Mouse (Mus musculus): ENCODE results near the gene Ptk6. TPM values are rescaled to one million over a fixed set of nuclear protein-coding genes. Genes with fewer than 3 reads are reported as not detected.

Gene Ptk6
- 0.14 and 0.21 TPM in 2 replicates for polyA plus RNA-seq (2015; fragmentation: Nextera tagmentation; extraction: Ambion mirVana)

DNA sequence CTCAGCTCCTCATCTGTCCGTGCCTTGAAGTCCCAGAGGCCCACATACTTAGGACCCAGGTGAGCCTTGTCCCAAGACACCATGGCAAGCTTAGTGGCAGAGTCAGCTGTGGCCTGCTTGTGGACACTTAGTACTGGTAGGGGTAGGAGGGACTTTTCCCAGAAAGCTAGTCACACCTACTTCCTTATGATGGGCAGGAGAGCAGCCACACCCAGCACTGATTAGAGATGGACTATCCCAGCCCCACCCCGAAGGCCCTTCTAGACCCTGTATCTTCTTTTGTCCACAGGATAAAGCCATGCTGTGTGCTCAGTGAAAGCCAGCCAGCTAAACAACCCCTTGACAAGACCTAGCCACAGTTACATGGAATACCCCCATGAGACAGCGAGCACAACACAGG is at the start of gene Ptk6:
Gene Ptk6, minus strand, starts transcription at position 368 of the 400 bp plus-strand sequence.
- ATAC-seq (ENCODE audit: insufficient read depth), result no peak
- Histone ChIP-seq H3K27ac (replicated peaks) (no peak within 1 kb of the TSS), H3K4me3 (replicated peaks) (no peak within 1 kb of the TSS), H3K9me3 (replicated peaks) (no peaks in the 10 kb centered on the region), H3K4me1 (replicated peaks) (peaks cover 65% of the 10 kb centered on the region), H3K4me2 (no peak within 1 kb of the TSS), H3K36me3 (replicated peaks) (no peaks in the 10 kb centered on the region), H3K27me3 (peaks cover 20% of the 10 kb centered on the region), H3K9ac (no peak within 1 kb of the TSS)
- 73% methylated on average over 3 of the region's 3 CpGs for WGBS (ENCODE audit: insufficient replicate concordance)

DNA sequence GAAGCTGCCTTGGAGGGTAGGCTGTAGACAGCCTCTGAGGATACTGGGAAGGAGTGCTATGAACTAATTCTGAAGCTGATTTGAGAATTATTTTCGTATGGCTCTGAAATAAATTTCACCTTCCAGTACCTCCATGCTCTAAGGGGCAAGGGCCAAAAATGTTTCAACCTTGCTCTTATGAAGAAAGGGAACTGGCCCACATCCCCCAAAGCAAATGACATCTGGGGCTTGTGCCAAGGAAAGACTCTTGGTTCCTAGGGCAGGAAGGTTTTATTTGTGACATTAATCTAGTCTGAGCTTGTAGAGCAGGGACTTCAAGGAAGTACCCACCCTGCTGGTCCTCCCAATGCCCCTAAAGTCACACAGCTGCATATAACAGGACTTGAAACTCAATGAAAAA is 49.3 kb upstream of the Ptk6 start:
- no peaks in the 10 kb centered on the region for H3K27me3 ChIP-seq
- WGBS (ENCODE audit: insufficient replicate concordance), result 71% methylated on average over 1 of the region's 1 CpGs
- H3K4me1 ChIP-seq (replicated peaks), result peaks cover 18% of the 10 kb centered on the region; the same call in 1 of the 2 replicates
- H3K36me3 ChIP-seq (replicated peaks), result peaks cover 51% of the 10 kb centered on the region
- ATAC-seq (ENCODE audit: insufficient read depth), result no peak
- no peak overlapping the region for H3K27ac ChIP-seq (replicated peaks)
- H3K4me2 ChIP-seq, result no peak overlapping the region
- H3K9ac ChIP-seq, result no peak overlapping the region
- H3K4me3 ChIP-seq (replicated peaks), result no peak overlapping the region
- H3K9me3 ChIP-seq (replicated peaks), result no peaks in the 10 kb centered on the region

DNA sequence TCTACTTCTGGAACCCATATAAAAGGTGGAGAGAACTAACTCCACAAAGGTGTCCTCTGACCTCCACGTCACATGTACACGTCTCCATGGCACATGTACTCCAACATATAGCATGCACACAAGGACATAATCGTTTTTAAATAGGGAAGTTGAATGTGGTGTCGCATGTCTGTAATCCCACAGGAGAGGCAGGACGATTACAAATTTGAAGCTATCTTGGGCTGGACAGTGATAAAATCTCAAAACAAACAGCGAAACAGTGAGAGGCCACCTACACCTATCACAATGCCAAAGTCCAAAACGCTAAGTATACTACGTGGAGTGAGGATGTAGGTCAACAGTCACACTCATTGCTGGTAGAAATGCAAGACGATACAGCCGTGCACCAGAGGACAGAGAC is 46.6 kb upstream of the Ptk6 start:
- H3K4me1 ChIP-seq (replicated peaks), result peaks cover 24% of the 10 kb centered on the region
- peaks cover 26% of the 10 kb centered on the region for H3K36me3 ChIP-seq (replicated peaks)
- peak; percentile 53 for ATAC-seq (ENCODE audit: insufficient read depth)
- H3K27me3 ChIP-seq, result no peaks in the 10 kb centered on the region
- WGBS (ENCODE audit: insufficient replicate concordance), result 66% methylated on average over 10 of the region's 10 CpGs
- no peak overlapping the region for H3K4me3 ChIP-seq (replicated peaks)
- H3K9me3 ChIP-seq (replicated peaks), result no peaks in the 10 kb centered on the region
- H3K4me2 ChIP-seq, result no peak overlapping the region
- H3K27ac ChIP-seq (replicated peaks), result peak overlapping the region; percentile 68
- no peak overlapping the region for H3K9ac ChIP-seq

DNA sequence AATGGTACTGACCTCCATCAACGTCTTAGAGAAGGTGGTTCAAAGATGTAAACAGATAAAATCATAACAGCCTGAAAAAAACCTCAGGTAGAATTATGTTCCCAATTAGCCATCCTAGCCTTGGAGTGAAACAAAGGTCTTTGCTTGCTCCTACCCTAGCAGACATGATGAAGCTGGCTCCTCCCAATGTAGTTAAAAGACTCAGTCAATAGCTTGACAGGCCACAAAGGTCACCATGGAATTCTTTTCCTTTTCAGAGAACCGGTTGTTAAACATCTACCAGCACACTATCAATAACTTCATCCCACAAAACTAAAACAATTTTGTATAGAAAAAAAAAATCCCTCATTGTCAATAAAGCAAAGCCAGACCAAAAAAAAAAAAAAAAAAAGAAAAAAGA is 42.4 kb upstream of the Ptk6 start:
- Histone ChIP-seq H3K27ac (replicated peaks) (no peak overlapping the region), H3K4me2 (no peak overlapping the region), H3K9ac (no peak overlapping the region), H3K27me3 (no peaks in the 10 kb centered on the region), H3K4me1 (replicated peaks) (peaks cover 39% of the 10 kb centered on the region), H3K9me3 (replicated peaks) (no peaks in the 10 kb centered on the region), H3K4me3 (replicated peaks) (no peak overlapping the region), H3K36me3 (replicated peaks) (peaks cover 8% of the 10 kb centered on the region)
- WGBS (ENCODE audit: insufficient replicate concordance), result 47% methylated on average over 2 of the region's 2 CpGs
- ATAC-seq (ENCODE audit: insufficient read depth), result no peak

DNA sequence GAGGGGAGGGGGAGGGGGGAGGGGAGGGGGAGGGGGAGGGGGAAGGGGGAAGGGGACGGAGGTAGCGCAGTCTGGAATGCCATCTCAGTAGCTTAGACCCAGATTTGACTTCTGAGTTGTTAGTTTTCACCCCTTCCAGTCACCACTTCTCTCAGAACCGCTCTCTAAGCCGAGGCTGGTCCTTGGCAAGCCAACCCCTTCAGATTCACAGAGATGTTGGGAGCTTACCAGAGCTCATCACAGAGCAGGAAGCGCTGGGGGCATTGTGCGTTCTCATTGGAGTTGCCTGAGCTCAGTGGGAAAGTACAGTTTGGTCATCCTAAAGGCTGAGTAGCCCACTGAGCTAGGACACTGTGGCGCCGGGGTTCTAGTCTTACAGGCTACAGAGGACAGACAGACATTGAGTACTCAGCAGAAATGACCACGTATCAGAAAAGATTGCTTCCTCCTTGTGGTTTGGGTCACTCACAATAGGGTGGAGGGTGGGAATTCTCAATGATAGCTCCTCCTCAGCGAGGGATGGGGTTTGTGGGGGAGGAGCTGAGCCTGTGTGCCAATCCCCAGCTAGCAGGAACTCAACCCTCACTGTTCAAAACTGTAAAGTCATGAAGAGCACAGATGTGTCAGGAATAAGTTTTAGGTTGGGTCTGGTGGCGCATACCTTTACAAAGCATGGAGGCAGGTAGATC is 41.3 kb upstream of the Ptk6 start:
- peak overlapping the region; percentile 34 for H3K4me2 ChIP-seq

DNA sequence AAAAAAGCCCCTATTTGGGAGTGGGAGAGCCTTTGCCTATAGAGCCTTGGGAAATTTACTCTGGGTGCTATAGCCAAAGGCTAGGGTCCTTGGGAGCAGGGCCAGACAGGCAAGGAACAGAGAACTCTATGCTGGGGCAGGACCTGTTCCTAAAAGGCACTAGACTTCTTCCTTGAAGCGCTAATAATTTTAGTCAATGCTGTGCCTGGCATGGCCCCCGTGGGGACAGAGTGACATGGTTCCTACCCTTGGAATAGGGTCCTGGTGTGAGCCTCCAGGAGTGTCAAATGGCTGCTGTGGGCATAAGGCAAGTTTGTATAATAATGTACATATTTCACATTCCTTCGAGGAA is 39.7 kb upstream of the Ptk6 start:
- no peaks in the 10 kb centered on the region for H3K9me3 ChIP-seq (replicated peaks)
- H3K4me2 ChIP-seq, result peak overlapping the region; percentile 79
- H3K36me3 ChIP-seq (replicated peaks), result peaks cover 30% of the 10 kb centered on the region
- 65% methylated on average over 3 of the region's 3 CpGs for WGBS (ENCODE audit: insufficient replicate concordance)
- peaks cover 50% of the 10 kb centered on the region for H3K4me1 ChIP-seq (replicated peaks)
- H3K27ac ChIP-seq (replicated peaks), result 0 out of 2 replicates have a peak overlapping the region, but pooled peaks have one; percentile 6
- ATAC-seq (ENCODE audit: insufficient read depth), result no peak
- H3K27me3 ChIP-seq, result no peaks in the 10 kb centered on the region
- H3K9ac ChIP-seq, result peak overlapping the region; percentile 79
- peak overlapping the region; percentile 76 for H3K4me3 ChIP-seq (replicated peaks)

More for the DNA sequence above, 41.3 kb upstream of the Ptk6 start:
- Histone ChIP-seq H3K4me3 (replicated peaks) (no peak overlapping the region), H3K4me1 (replicated peaks) (peaks cover 50% of the 10 kb centered on the region), H3K9me3 (replicated peaks) (no peaks in the 10 kb centered on the region), H3K27ac (replicated peaks) (peak overlapping the region; percentile 61), H3K9ac (no peak overlapping the region), H3K27me3 (no peaks in the 10 kb centered on the region), H3K36me3 (replicated peaks) (peaks cover 17% of the 10 kb centered on the region)
- 18% methylated on average over 11 of the region's 11 CpGs for WGBS (ENCODE audit: insufficient replicate concordance)
- ATAC-seq (ENCODE audit: insufficient read depth), result peak; percentile 53

DNA sequence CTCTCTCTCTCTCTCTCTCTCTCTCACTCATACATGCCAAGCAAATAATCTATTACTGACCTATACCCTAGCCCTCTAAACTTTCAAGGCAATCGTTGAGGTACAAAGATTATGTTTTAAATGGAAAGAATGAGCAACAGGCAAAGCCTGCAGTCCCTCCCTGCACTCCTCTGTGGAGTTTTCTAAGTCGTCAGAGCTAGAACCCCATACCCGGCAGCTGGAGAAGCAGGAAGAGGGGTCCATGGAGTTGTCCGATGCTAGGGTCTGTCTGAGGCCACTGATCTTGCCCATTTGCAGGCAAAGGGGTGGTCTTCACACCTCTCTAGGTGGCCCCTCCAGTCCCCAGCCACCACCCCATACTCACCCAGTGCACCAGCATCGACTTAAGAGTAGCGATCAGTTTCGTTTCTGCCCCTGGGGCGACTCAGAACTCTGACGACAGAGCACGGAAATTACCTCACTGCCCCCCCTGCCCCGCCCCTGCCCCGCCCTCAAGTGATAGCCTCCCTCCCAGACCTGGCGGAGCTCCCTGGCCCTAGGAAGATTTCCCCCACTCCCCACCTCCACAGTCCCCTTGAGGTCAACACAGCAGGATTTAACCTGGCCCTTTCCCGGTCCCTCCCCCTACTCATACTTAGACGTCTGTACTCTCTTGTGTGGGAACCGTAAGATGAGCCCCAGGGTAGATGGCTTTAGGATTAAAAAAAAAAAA is 39.2 kb upstream of the Ptk6 start, which contains the start of gene Helz2:
Gene Helz2, minus strand, starts transcription at position 426 of the 712 bp plus-strand sequence.
- H3K27me3 ChIP-seq, result no peaks in the 10 kb centered on the region
- H3K9ac ChIP-seq, result peak within 1 kb of the TSS; percentile 79
- H3K27ac ChIP-seq (replicated peaks), result peak within 1 kb of the TSS; percentile 77
- H3K4me1 ChIP-seq (replicated peaks), result peaks cover 50% of the 10 kb centered on the region
- H3K4me3 ChIP-seq (replicated peaks), result peak within 1 kb of the TSS; percentile 76
- no peaks in the 10 kb centered on the region for H3K9me3 ChIP-seq (replicated peaks)
- WGBS (ENCODE audit: insufficient replicate concordance), result 4% methylated on average over 16 of the region's 16 CpGs
- H3K36me3 ChIP-seq (replicated peaks), result peaks cover 35% of the 10 kb centered on the region
- peak; percentile 72 for ATAC-seq (ENCODE audit: insufficient read depth)
- peak within 1 kb of the TSS; percentile 79 for H3K4me2 ChIP-seq

DNA sequence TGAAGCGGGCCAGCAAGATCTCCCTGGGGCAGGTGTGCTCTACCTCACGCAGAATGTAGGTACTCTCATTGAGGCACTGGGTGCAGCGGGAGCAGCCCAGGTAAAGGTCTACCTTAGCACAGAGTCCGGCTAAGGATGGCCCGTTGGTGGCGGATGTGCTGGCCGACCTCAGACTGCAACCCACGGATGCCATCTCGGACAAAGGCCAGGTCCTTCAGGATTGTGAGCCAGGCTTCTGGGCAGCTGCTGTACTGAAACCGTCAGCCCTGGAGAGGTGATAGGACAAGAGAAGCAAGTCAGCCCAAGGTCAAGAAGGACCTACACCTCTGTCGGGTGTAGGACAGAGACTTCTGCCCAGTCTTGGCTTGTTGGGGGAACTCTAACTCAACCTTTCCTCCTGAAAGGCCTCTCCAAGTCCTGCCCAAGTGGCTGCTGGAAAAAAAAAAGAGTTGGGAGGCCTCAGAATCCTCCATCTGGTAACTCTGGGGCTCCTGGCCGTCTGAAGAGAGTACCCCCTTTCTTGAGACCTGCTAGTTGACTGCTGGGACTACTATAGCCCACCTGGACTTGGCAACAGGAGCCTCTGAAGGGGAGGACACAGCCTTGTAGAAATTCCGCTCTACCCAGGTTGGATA is 38.3 kb upstream of the Ptk6 start:
- no peak for ATAC-seq (ENCODE audit: insufficient read depth)
- Histone ChIP-seq H3K27ac (replicated peaks) (0 out of 2 replicates have a peak overlapping the region, but pooled peaks have one; percentile 77), H3K4me3 (replicated peaks) (peak overlapping the region; percentile 76), H3K9ac (peak overlapping the region; percentile 79; the same call in 1 of the 2 replicates), H3K4me1 (replicated peaks) (peaks cover 50% of the 10 kb centered on the region), H3K9me3 (replicated peaks) (no peaks in the 10 kb centered on the region), H3K27me3 (no peaks in the 10 kb centered on the region), H3K36me3 (replicated peaks) (peaks cover 43% of the 10 kb centered on the region), H3K4me2 (peak overlapping the region; percentile 79)
- 81% methylated on average over 13 of the region's 13 CpGs for WGBS (ENCODE audit: insufficient replicate concordance)

DNA sequence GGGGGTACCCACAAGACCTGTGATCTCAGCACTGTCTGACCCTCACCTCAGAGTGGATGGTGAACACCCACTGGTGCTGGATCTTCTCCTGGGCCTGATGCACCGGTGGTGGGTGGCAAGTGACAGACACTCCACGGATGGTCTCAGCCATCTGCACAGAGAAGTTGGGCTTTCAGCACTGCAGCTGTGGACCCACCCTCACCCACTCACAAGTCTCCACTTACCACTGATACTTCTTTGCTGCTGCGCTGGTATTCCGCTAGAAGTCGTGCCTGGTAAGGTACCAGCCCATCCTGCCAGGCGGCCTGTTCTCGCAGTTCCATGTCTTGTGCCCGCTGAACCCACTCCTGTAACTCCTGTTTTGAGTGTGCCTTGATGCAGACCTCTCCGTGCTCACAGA is 36.7 kb upstream of the Ptk6 start:
- no peak for ATAC-seq (ENCODE audit: insufficient read depth)
- Histone ChIP-seq H3K27me3 (no peaks in the 10 kb centered on the region), H3K9me3 (replicated peaks) (no peaks in the 10 kb centered on the region), H3K27ac (replicated peaks) (no peak overlapping the region), H3K4me2 (peak overlapping the region; percentile 79; the same call in 1 of the 2 replicates), H3K4me3 (replicated peaks) (no peak overlapping the region), H3K9ac (no peak overlapping the region), H3K4me1 (replicated peaks) (peaks cover 45% of the 10 kb centered on the region), H3K36me3 (replicated peaks) (peaks cover 60% of the 10 kb centered on the region)
- 83% methylated on average over 9 of the region's 9 CpGs for WGBS (ENCODE audit: insufficient replicate concordance)

DNA sequence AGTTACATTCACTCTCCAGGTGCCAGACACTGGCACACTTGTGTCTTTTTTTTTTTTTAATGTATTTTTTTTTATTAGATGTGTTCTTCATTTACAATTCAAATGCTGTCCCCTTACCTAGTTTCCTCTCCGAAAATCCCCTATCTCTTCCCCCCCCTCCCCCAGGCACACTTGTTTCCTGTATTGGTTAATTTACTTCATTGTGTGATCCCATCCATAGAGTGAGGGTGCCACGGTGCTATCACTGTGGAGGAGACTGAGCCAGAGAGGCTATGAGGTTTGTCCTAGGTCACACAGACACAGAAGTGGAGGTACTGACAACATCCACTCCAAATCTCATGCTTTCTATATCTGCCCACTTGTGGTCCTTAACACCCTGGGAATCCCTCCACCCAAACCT is 36.3 kb upstream of the Ptk6 start:
- Histone ChIP-seq H3K9ac (no peak overlapping the region), H3K4me3 (replicated peaks) (no peak overlapping the region), H3K9me3 (replicated peaks) (no peaks in the 10 kb centered on the region), H3K27me3 (no peaks in the 10 kb centered on the region), H3K36me3 (replicated peaks) (peaks cover 64% of the 10 kb centered on the region), H3K4me1 (replicated peaks) (peaks cover 41% of the 10 kb centered on the region), H3K27ac (replicated peaks) (no peak overlapping the region), H3K4me2 (0 out of 2 replicates have a peak overlapping the region, but pooled peaks have one; percentile 79)
- no peak for ATAC-seq (ENCODE audit: insufficient read depth)
- WGBS (ENCODE audit: insufficient replicate concordance), result 55% methylated on average over 2 of the region's 2 CpGs

DNA sequence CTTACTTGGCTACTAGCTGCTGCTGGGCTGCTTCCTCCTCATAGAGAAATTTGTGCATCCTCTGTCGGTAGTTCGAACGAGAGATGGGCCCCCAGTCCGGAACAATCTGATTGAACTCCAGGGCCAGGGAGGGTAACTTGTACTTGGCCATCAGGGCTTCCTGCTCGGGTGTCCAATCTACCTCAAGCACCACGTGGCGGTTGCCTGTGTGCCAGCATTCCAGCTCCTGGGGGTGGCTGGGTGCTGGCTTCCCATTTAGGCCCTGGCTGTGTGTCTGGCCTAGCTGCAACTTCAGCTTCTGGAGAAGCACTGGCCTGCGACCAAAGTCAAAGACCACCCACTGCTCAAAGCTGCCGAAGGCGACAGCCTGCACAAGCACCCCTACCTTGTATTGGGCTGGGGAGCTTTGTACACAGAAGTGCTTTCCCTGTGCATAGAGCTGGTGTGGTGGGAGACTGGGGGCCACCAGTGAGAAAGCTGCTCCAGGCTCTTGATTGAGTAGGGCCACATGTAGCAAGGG is 35.6 kb upstream of the Ptk6 start:
- ATAC-seq (ENCODE audit: insufficient read depth), result no peak
- Histone ChIP-seq H3K27me3 (no peaks in the 10 kb centered on the region), H3K9ac (no peak overlapping the region), H3K4me1 (replicated peaks) (peaks cover 38% of the 10 kb centered on the region), H3K4me2 (no peak overlapping the region), H3K4me3 (replicated peaks) (no peak overlapping the region), H3K9me3 (replicated peaks) (no peaks in the 10 kb centered on the region), H3K36me3 (replicated peaks) (peaks cover 71% of the 10 kb centered on the region), H3K27ac (replicated peaks) (no peak overlapping the region)
- 79% methylated on average over 10 of the region's 10 CpGs for WGBS (ENCODE audit: insufficient replicate concordance)

Measured in liver, embryonic 15.5 days (tissue).